Mouse (Mus musculus) cerebellum, postnatal 14 days (tissue): ENCODE results near the gene Lrmp.

Experiments used
- DNase-seq, 2 experiments: peaks; one replicate each; pipeline ENCODE4 v3.0.0; 2021; ENCODE audit warnings: mixed read lengths in 2 of 2

The Lrmp gene

GRCm38 (mm10) chr6:145139776-145140475 lies 24.5 kb downstream of the Lrmp start:
- DNase-seq: no peak

DNA sequence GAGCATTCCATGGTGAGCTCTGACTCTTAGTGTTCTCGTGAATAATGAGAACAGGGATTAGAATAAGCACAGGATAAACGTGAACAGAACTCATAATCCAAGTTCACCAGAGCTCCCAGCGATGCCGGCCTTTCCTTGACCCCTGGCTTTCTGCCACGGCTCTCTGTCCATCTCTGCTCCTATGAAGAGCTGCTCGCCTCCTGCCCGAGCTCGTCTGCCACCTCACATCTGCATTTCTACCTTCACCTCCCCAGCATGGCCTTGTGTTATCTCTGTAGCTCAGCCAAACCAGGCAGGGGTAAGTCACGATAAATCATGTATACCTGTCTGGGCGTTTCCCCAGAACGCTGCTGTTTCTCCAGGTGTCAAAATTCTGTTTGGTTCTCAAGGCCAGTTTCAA lies 25.3 kb downstream of the Lrmp start:
- no peak for DNase-seq

DNA sequence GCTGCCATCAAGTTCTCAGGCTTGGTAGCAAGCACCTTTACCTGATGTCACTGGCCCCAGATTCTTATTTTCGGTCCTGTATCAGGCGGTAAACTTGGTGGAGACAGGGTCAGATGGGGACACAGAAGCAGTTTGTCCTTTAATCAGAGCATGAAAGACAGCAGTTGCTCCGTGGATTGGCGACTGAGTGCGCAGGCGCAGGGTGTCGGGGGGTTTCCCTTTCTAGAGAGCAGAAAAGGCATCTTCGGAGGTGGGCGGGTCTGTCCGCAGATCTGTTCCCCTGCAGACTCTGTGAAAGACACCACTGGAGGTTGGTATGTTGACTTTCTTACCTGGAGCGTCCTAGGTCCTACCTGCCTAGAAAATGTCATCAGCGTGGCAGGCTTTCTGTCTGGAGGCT lies 26.4 kb downstream of the Lrmp start:
- DNase-seq: no peak

GRCm38 (mm10) chr6:145145173-145145572 lies 29.7 kb downstream of the Lrmp start:
- no peak for DNase-seq

GRCm38 (mm10) chr6:145147716-145148115 lies 32.3 kb downstream of the Lrmp start:
- DNase-seq: no peak

GRCm38 (mm10) chr6:145149054-145149453 lies 33.6 kb downstream of the Lrmp start:
- DNase-seq: no peak

- DNase-seq: no peak
Measured at GRCm38 (mm10) chr6:145158619-145159018, 43.2 kb downstream of the Lrmp start.

- DNase-seq: no peak
Measured at GRCm38 (mm10) chr6:145160581-145160980, 45.1 kb downstream of the Lrmp start.

GRCm38 (mm10) chr6:145171892-145172606 lies 56.6 kb downstream of the Lrmp start:
- DNase-seq: no peak

DNA sequence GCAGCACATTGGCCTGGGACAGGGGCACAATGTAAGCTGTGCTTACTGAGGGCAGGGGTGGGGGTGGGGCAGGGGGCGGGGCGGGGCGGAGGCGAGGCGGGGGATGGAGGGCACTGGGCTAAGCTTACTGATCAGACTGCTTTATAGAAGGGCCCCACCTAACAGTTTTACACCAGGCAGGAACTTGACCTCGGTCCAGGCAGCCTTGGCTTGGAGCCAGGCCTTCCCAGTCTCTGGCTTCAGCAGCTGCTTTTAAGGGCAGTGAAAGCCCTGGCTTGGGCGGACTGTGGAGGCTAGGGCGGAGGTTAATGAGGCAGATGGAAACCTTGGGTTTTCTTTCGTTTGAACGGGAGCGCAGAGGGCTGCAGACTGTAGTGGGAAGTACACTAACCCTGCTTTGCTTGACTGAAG lies 58.3 kb downstream of the Lrmp start:
- peak; percentile 55 to 70 for DNase-seq

GRCm38 (mm10) chr6:145175571-145175981 lies 60.1 kb downstream of the Lrmp start:
- DNase-seq: no peak

DNA sequence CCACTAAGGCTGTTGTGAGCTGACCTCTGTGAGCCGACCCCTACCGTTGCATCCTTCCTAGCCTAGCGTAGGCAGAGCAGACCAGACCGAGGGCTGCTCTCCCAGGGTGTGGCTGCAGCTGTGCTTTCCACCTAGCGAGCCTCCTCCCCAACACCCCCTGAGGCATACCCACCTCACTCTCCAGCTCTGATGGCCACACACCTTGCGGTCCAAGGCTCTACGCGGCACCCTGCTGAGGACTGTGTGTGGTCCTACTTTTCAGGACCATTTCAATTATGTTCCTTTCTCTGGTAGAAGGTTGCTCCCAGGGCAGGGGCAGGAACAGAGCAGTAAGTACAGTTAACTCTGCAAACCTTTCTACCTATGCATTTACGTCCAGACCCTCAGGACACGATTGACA lies 61.0 kb downstream of the Lrmp start:
- no peak for DNase-seq

DNA sequence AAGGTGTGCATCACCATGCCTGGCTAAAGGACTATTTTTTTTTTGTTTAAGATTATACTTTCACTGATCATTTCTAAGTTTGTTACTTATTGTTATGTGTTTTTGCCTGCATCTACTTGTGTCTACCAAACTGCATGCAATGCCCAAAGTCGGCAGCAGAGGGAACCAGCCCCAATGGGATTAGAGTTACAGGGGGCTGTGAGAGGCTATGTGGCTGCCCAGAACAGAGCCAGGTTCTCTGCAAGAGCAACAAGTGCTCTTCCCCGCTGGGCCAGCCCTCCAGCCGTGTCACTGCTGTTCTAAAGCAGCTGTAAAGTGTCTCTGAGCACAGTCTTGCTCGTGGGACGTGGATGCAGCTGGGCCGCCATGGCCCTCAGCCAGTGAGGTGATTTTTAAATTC lies 64.2 kb downstream of the Lrmp start:
- DNase-seq: peak; percentile 43 to 73

DNA sequence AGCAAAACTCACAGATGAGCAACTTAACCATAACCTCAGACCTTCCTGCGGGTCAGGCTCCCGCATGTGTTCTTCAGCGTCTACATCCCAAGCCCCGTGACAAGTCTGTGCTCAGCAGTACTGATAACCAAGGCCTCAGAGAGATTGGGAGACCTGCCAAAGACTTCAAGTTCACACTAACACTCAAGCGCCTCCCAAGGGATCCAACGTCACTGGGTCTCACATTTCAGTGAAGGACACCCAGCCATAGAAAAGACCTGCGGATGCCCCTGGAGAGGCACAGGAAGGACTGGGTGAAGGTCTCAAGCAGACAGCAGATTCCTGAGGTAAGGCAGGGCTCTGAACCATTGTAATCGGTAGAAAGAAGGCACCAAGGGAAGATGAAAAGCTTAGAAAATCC lies 66.6 kb downstream of the Lrmp start:
- DNase-seq: no peak

GRCm38 (mm10) chr6:145186096-145186495 lies 70.6 kb downstream of the Lrmp start:
- DNase-seq: peak; percentile 13 to 59

- DNase-seq: peak; percentile 60 to 65
Measured at GRCm38 (mm10) chr6:145187093-145188088, 71.9 kb downstream of the Lrmp start.

DNA sequence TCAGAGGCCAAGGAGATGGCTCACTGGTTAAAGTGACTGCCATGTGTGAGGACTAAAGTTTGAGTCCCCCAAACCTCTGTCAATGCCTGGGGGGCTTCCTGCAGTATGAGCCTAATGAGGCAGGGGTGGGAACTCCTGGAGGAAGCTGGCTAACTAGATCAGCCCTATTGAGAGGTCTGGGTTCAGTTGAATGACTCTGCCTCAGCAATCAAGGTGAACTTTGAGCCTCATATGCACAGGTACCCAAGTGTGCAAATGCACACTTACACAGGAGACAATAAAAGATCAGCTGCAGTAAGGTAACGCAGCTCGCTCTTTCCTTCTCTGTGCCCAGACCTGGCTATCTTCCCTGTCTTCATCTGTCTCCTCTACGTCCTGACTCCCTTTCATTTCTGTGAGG lies 77.6 kb downstream of the Lrmp start:
- no peak for DNase-seq

DNA sequence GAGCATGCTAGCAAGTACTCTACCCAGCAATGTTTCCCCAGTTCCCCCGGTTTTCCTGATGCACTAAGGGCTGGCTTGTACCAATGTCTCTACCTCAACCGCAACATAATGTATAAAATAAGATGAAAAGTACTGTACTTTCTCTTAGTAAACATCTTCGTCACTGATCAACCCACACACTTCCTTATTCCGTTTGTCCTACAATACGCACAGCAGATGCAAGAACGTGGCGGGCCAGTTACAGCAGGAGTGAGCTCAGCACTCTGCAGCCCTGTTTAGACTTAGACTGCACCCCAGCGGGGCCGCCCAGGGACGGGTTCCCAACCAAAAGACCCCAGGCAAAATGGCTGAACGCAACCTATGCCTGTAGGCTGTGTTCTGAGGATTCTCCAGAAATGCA lies 78.0 kb downstream of the Lrmp start:
- DNase-seq: no peak

- DNase-seq: no peak
Measured at GRCm38 (mm10) chr6:145197949-145198686, 82.7 kb downstream of the Lrmp start.

DNA sequence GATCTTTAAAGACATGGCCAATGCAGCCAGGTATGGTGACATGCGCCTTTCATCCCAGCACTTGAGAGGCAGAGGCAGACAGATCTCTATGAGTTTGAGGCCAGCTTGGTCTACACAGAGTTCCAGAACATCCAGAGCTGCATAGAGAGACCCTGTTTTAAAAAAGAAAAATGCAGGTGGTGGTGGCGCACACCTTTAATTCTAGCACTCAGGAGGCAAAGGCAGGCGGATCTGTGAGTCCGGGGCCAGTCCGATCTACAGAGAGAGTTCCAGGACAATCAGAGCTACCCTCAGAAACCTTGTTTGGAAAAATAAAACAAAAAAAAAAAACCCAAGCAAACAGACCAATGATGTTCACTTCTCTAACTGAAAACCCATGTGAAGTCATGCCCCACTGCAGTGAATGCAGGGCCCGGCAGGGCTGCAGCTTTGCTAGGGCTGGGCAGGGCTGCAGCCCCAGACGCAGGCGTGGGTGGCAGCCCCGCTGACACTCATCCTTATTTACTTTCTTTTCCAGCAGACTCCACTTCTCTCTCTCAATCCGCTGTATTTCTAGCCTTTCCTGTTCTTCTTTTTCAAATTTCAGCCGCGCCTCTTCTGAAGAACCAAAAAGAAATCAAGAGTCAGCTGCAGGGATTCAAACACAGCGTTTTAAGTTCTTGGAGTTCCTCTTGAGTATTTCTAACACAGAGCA lies 87.1 kb downstream of the Lrmp start:
- no peak for DNase-seq

- no peak for DNase-seq
Measured at GRCm38 (mm10) chr6:145204440-145204839, 89.0 kb downstream of the Lrmp start.

GRCm38 (mm10) chr6:145205142-145205541 lies 89.7 kb downstream of the Lrmp start:
- DNase-seq: no peak
